Mouse (Mus musculus): ENCODE results near the gene Glg1. TPM values are rescaled to one million over a fixed set of nuclear protein-coding genes. Genes with fewer than 3 reads are reported as not detected.
A peak's percentile ranks its signal among the peaks of the same experiment; 100 is the strongest.
"Not testable (repeated sequence)": the region's sequence is repeated elsewhere in the genome, so short reads cannot be mapped to it uniquely, and the experiment has no call there.

Glg1 gene
- total and polyA plus RNA-seq, 3 experiments: 15.9 to 37.2 (median 34.3) TPM

DNA sequence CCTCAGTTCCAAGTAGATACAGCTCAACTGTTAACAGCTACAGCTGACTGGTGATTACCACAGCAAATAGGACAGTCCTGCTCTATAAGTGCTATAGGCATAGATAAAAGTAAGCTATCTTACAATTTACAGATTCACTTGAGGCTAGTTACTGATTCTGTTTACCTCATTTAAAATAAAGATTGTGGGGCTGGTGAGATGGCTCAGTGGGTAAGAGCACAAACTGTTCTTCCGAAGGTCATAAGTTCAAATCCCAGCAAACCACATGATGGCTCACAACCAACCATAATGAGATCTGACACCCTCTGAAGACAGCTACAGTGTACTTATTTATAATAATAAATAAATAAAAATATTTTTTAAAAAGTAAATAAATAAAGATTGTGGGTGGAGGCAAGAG is 12.2 kb downstream of the Glg1 start:
- not testable (repeated sequence) for H3K9ac ChIP-seq (ENCODE audit: control insufficient read depth, low read depth, low read length, poor library complexity, severe bottlenecking); H3K27me3 ChIP-seq (ENCODE audit: control insufficient read depth in 1 of 2, insufficient read depth in 2 of 2, low read length in 2 of 2); H3K4me3 ChIP-seq (ENCODE audit: control insufficient read depth in 1 of 2, insufficient read depth in 1 of 2, low read depth in 2 of 2, low read length in 2 of 2); H3K9me3 ChIP-seq (replicated peaks; ENCODE audit: insufficient read depth, low read length); DNase-seq (ENCODE audit: low read depth, low spot score); H3K27ac ChIP-seq (ENCODE audit: control insufficient read depth, low read depth, low read length)
- Histone ChIP-seq H3K4me1 (ENCODE audit: control insufficient read depth in 1 of 2, insufficient read depth in 2 of 2, low read length in 2 of 2) (peaks cover 5 to 22% of the 10 kb centered on the region in 2 experiments; a peak in 3 of 4 replicates), H3K36me3 (ENCODE audit: control insufficient read depth in 1 of 2, insufficient read depth in 2 of 2, low read length in 2 of 2) (peaks cover 0 to 30% of the 10 kb centered on the region in 2 experiments; a peak in 3 of 4 replicates), H3K79me2 (ENCODE audit: control insufficient read depth, insufficient read depth, low read length, poor library complexity) (peaks cover 28% of the 10 kb centered on the region)
- 0 out of 2 replicates have a peak, but pooled peaks have one; percentile 25 for TF ChIP-seq RCOR1 (IDR thresholded peaks at IDR 0.05; ENCODE audit: low read depth, low read length)
- TF ChIP-seq EP300 (IDR thresholded peaks at IDR 0.05; ENCODE audit: low read depth in 1 of 2, low read length in 2 of 2): peak in 1 of 2 experiments; percentile 12; a peak in 1 of 4 replicates
- peak; percentile 37; the same call in 1 of the 2 replicates for TF ChIP-seq ETS1 (IDR thresholded peaks at IDR 0.05; ENCODE audit: low read depth, low read length)
- TF ChIP-seq TBP (IDR thresholded peaks at IDR 0.05; ENCODE audit: low read depth, low read length): peak; percentile 78

- no peak overlapping the region for H3K9ac ChIP-seq (ENCODE audit: control insufficient read depth, low read depth, low read length, poor library complexity, severe bottlenecking)
- H3K4me3 ChIP-seq (ENCODE audit: control insufficient read depth in 1 of 2, insufficient read depth in 1 of 2, low read depth in 2 of 2, low read length in 2 of 2): no peak overlapping the region
- DNase-seq (ENCODE audit: low read depth, low spot score): peak; percentile 28
- peaks cover 0 to 28% of the 10 kb centered on the region in 2 experiments; a peak in 3 of 4 replicates for H3K36me3 ChIP-seq (ENCODE audit: control insufficient read depth in 1 of 2, insufficient read depth in 2 of 2, low read length in 2 of 2)
- H3K79me2 ChIP-seq (ENCODE audit: control insufficient read depth, insufficient read depth, low read length, poor library complexity): peaks cover 24% of the 10 kb centered on the region
- peaks cover 5 to 19% of the 10 kb centered on the region in 2 experiments; a peak in 3 of 4 replicates for H3K4me1 ChIP-seq (ENCODE audit: control insufficient read depth in 1 of 2, insufficient read depth in 2 of 2, low read length in 2 of 2)
- no peaks in the 10 kb centered on the region for H3K27me3 ChIP-seq (ENCODE audit: control insufficient read depth in 1 of 2, insufficient read depth in 2 of 2, low read length in 2 of 2)
- H3K27ac ChIP-seq (ENCODE audit: control insufficient read depth, low read depth, low read length): no peak overlapping the region
- no peaks in the 10 kb centered on the region for H3K9me3 ChIP-seq (replicated peaks; ENCODE audit: insufficient read depth, low read length)
- TF ChIP-seq MAX (IDR thresholded peaks at IDR 0.05; ENCODE audit: low read length) (no peak), RCOR1 (IDR thresholded peaks at IDR 0.05; ENCODE audit: low read depth, low read length) (0 out of 2 replicates have a peak, but pooled peaks have one; percentile 22), GATA1 (IDR thresholded peaks at IDR 0.05; ENCODE audit: low read depth, low read length) (peak; percentile 74), EP300 (IDR thresholded peaks at IDR 0.05; ENCODE audit: low read depth in 1 of 2, low read length in 2 of 2) (peak; percentile 13 to 40; a peak in 2 of 4 replicates), ZC3H11A (IDR thresholded peaks at IDR 0.05; ENCODE audit: low read depth, low read length) (0 out of 2 replicates have a peak, but pooled peaks have one; percentile 12), SIN3A (IDR thresholded peaks at IDR 0.05; ENCODE audit: low read length) (0 out of 2 replicates have a peak, but pooled peaks have one; percentile 22)
These were observed 12.7 kb downstream of the Glg1 start for GRCm38 (mm10) chr8:111246287-111246830.

DNA sequence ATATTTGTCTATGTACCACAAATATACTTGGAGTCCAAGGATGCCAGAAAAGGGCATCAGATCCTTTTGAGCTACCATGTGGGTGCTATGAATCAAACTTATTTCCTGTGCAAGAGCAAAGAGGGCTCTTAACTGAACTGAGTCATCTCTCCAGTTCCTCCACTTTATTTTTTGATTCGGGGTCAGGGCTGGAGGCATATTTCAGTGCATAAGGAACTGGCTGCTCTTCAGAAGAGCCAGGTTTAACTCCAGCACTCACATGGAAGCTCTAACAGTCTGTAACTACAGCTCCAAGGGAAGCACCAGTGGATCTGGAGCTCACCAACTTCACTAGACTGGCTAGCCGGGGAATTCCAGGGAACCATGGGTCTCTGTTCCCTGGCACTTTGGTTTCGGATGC is 21.7 kb downstream of the Glg1 start:
- DNase-seq (ENCODE audit: low read depth, low spot score): peak; percentile 33
- TF ChIP-seq NRF1 (IDR thresholded peaks at IDR 0.05; ENCODE audit: insufficient read depth, low read depth, low read length, poor library complexity, severe bottlenecking) (no peak), TCF12 (IDR thresholded peaks at IDR 0.05; ENCODE audit: low read depth, low read length) (no peak), ETS1 (IDR thresholded peaks at IDR 0.05; ENCODE audit: low read depth, low read length) (no peak), HCFC1 (IDR thresholded peaks at IDR 0.05; ENCODE audit: low read depth, low read length) (no peak), MYB (IDR thresholded peaks at IDR 0.05; ENCODE audit: low read depth, low read length) (no peak), POLR2AphosphoS2 (IDR thresholded peaks at IDR 0.05; ENCODE audit: low read length) (no peak), SIN3A (IDR thresholded peaks at IDR 0.05; ENCODE audit: low read length) (no peak), E2F4 (IDR thresholded peaks at IDR 0.05; ENCODE audit: borderline replicate concordance, low read depth, low read length) (no peak), TAL1 (IDR thresholded peaks at IDR 0.05; ENCODE audit: low read length) (no peak), MYC (IDR thresholded peaks at IDR 0.05; ENCODE audit: low read depth, low read length) (no peak)
- Histone ChIP-seq H3K9me3 (replicated peaks; ENCODE audit: insufficient read depth, low read length) (no peaks in the 10 kb centered on the region), H3K9ac (ENCODE audit: control insufficient read depth, low read depth, low read length, poor library complexity, severe bottlenecking) (no peak overlapping the region), H3K27ac (ENCODE audit: control insufficient read depth, low read depth, low read length) (no peak overlapping the region), H3K27me3 (ENCODE audit: control insufficient read depth in 1 of 2, insufficient read depth in 2 of 2, low read length in 2 of 2) (no peaks in the 10 kb centered on the region), H3K4me3 (ENCODE audit: control insufficient read depth in 1 of 2, insufficient read depth in 1 of 2, low read depth in 2 of 2, low read length in 2 of 2) (no peak overlapping the region), H3K36me3 (ENCODE audit: control insufficient read depth in 1 of 2, insufficient read depth in 2 of 2, low read length in 2 of 2) (peaks cover 0 to 16% of the 10 kb centered on the region in 2 experiments; a peak in 2 of 4 replicates), H3K79me2 (ENCODE audit: control insufficient read depth, insufficient read depth, low read length, poor library complexity) (peaks cover 6% of the 10 kb centered on the region; the same call in 1 of the 2 replicates), H3K4me1 (ENCODE audit: control insufficient read depth in 1 of 2, insufficient read depth in 2 of 2, low read length in 2 of 2) (peaks cover 0 to 5% of the 10 kb centered on the region in 2 experiments; a peak in 2 of 4 replicates)
